8 mouse cellular contexts compared by ENCODE assay signal in the genomic region with DNA sequence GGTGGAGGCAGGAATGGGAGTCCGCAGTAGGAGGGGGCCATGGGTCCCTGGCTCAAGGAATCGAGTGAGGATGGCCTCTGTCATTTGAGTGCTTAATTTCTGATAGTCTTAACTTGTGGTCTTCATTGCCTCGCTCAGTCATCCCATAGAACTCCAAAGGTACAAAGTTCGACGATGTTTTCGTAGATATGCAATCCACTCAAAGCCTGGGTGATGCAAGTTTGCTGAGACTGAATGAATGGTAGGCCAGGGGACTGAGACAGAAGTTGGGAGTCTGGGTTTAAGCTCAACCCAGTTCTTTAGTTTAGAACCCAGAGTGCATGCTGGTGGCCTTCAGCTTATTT. TPM values are rescaled to one million over a fixed set of nuclear protein-coding genes. Genes with fewer than 3 reads are reported as not detected.
A peak's percentile ranks its signal among the peaks of the same experiment; 100 is the strongest.
DNase-seq lines count a peak whose midpoint lies in the region; ATAC-seq and TF ChIP-seq lines count a peak whose summit lies in the region.

Gene Ddx28 (minus strand): TSS at position 240 of the 344 bp plus-strand sequence.

- DNase-seq in kidney, adult 2 months: no peak
- DNase-seq in kidney, postnatal 36 days: no peak
- DNase-seq in Patski (ENCODE audit: low read depth, low spot score): no peak
- DNase-seq in forebrain, embryonic 10.5 days (ENCODE audit: extremely low spot score, low spot score): no peak
- DNase-seq in layer of hippocampus, postnatal 10 days (ENCODE audit: low spot score in 2 of 2): no peak
- DNase-seq in testis, postnatal 14 days (ENCODE audit: low spot score): no peak

- peak within 1 kb of the TSS; percentile 97 for H3K4me2 ChIP-seq in midbrain, embryonic 16.5 days (ENCODE audit: low read length)

- H3K9me3 ChIP-seq in forebrain, embryonic 10.5 days: no peaks in the 10 kb centered on the region
- H3K9me3 ChIP-seq in midbrain, embryonic 16.5 days (replicated peaks; ENCODE audit: control insufficient read depth, low read length, poor library complexity, severe bottlenecking): no peaks in the 10 kb centered on the region

- H3K4me3 ChIP-seq in kidney, adult 2 months (ENCODE audit: insufficient read depth, low read depth, low read length): peak within 1 kb of the TSS; percentile 73
- peak within 1 kb of the TSS; percentile 87 for H3K4me3 ChIP-seq in forebrain, embryonic 10.5 days
- peak within 1 kb of the TSS; percentile 93 for H3K4me3 ChIP-seq in midbrain, embryonic 16.5 days (ENCODE audit: low read depth, low read length)

- no peak within 1 kb of the TSS for H3K27ac ChIP-seq in kidney, adult 2 months (ENCODE audit: insufficient read depth, low read depth, low read length)
- H3K27ac ChIP-seq in forebrain, embryonic 10.5 days: peak within 1 kb of the TSS; percentile 93
- H3K27ac ChIP-seq in midbrain, embryonic 16.5 days (ENCODE audit: low read length): peak within 1 kb of the TSS; percentile 78

- CTCF ChIA-PET in Patski (lab: Charles Lee): no interaction called here

- no peak for TF ChIP-seq CTCF in kidney, adult 2 months (conservative IDR thresholded peaks at IDR 0.05; ENCODE audit: insufficient read depth, insufficient read length, low read depth, low read length)
- TF ChIP-seq CTCF in Patski (IDR thresholded peaks at IDR 0.05): no peak

- POLR2A ChIA-PET in Patski (lab: Charles Lee): no interaction called here

- H3K4me1 ChIP-seq in kidney, adult 2 months (ENCODE audit: control insufficient read depth, insufficient read depth, low read length): peaks cover 5% of the 10 kb centered on the region; the same call in 1 of the 2 replicates
- H3K4me1 ChIP-seq in forebrain, embryonic 10.5 days: peaks cover 25% of the 10 kb centered on the region
- H3K4me1 ChIP-seq in midbrain, embryonic 16.5 days (ENCODE audit: control insufficient read depth, insufficient read depth, low read length): peaks cover 16% of the 10 kb centered on the region

- H3K36me3 ChIP-seq in kidney, adult 2 months (ENCODE audit: control insufficient read depth, insufficient read depth, low read length): no peaks in the 10 kb centered on the region
- H3K36me3 ChIP-seq in forebrain, embryonic 10.5 days (replicated peaks): peaks cover 29% of the 10 kb centered on the region
- H3K36me3 ChIP-seq in midbrain, embryonic 16.5 days (ENCODE audit: control insufficient read depth, insufficient read depth, low read length): peaks cover 4% of the 10 kb centered on the region; the same call in 1 of the 2 replicates

- 2% methylated on average over 6 of the region's 6 CpGs for WGBS in kidney, adult 2 months
- 3% methylated on average over 6 of the region's 6 CpGs for WGBS in forebrain, embryonic 10.5 days
- WGBS in midbrain, embryonic 16.5 days: 3% methylated on average over 6 of the region's 6 CpGs

- peak within 1 kb of the TSS; percentile 87 for H3K9ac ChIP-seq in midbrain, embryonic 16.5 days (ENCODE audit: low read depth, low read length)

- TF ChIP-seq POLR2A in kidney, adult 2 months (IDR thresholded peaks at IDR 0.05; ENCODE audit: low read depth, low read length): no peak

- H3K27me3 ChIP-seq in kidney, adult 2 months (replicated peaks; ENCODE audit: control insufficient read depth, insufficient read depth, low read length): no peaks in the 10 kb centered on the region
- no peaks in the 10 kb centered on the region for H3K27me3 ChIP-seq in Patski
- H3K27me3 ChIP-seq in forebrain, embryonic 10.5 days (ENCODE audit: poor library complexity, severe bottlenecking): no peaks in the 10 kb centered on the region
- H3K27me3 ChIP-seq in midbrain, embryonic 16.5 days (ENCODE audit: control insufficient read depth, insufficient read depth, low read depth, low read length): no peaks in the 10 kb centered on the region

- in situ Hi-C loops in Patski (cut with MboI; ENCODE audit: low pct_unique_long_range_greater_than_20kb): no loop called here

- ATAC-seq in Patski: no peak
- no peak; the same call in 1 of the 2 replicates for ATAC-seq in midbrain, embryonic 16.5 days
- no peak for ATAC-seq in granulocyte monocyte progenitor cell, adult 5-6 weeks (replicated peaks; ENCODE audit: poor library complexity, severe bottlenecking)

RNA-seq across cellular contexts. Expression of gene Ddx28, which starts in this region (rescaled TPM):
- 8.0 and 8.4 TPM in 2 replicates for polyA plus RNA-seq in kidney, adult 2 months (2012; rRNA removed)
- polyA plus RNA-seq in Patski (2021): 12.7 TPM
- 24.0 and 24.7 TPM in 2 replicates for polyA plus RNA-seq in forebrain, embryonic 10.5 days (2016; fragmentation: Nextera tagmentation; extraction: Ambion mirVana)
- total RNA-seq in layer of hippocampus, postnatal 10 days (2021): 10 to 100 TPM; 12.7 to 14.7 TPM
- 20.3 and 21.5 TPM in 2 replicates for polyA plus RNA-seq in midbrain, embryonic 16.5 days (2015; fragmentation: Nextera tagmentation; extraction: Ambion mirVana)
- 5.6 and 11.6 TPM in 2 replicates for total RNA-seq in granulocyte monocyte progenitor cell, adult 5-6 weeks (2014; fragmentation: Nextera tagmentation)
- total RNA-seq in granulocyte monocyte progenitor cell, adult 5-6 weeks (2017): 15.1 and 20.2 TPM in 2 replicates
